Mouse (Mus musculus): ENCODE measurements around the gene Prkg1.
A peak's percentile ranks its signal among the peaks of the same experiment; 100 is the strongest.

Prkg1 gene

DNA sequence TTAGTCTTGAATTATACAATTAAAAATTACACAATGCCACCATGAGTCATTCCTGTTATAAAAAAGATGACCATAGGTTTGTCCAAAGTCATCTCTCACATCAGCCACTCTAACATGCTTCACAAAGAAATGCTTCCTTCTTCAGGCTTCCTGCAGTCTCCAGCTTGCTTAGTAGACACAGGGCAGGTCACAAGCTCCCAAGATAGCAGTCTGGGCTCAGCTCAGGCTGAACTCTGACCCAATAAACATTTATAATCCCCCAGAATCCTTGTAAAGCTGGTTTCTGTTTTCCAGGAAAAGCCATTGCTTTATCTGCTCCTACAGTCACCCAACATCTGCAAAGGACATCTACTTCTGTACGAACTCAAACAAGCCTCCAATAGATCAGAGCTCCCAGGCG, 938.7 kb downstream of the Prkg1 start:
- no peak for DNase-seq

DNA sequence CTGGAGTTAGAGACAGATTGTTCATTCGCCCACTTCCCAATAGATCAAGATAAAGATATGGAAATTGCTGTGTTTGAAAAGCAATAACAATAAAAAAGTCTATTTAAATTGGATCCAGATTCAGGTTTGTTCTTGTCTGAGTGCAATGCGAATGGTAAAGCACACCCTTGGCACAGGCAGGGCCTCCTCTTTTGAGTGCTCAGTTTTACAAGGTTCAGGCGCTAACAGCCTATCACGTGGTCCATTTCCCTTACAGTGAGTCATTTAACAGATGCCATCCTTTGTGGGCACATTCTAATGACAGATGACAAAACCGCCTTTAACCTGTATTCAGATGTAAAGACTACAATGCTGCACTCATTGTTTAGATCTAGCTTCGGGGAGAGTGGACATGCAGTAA, 949.2 kb downstream of the Prkg1 start:
- no peak for DNase-seq

DNA sequence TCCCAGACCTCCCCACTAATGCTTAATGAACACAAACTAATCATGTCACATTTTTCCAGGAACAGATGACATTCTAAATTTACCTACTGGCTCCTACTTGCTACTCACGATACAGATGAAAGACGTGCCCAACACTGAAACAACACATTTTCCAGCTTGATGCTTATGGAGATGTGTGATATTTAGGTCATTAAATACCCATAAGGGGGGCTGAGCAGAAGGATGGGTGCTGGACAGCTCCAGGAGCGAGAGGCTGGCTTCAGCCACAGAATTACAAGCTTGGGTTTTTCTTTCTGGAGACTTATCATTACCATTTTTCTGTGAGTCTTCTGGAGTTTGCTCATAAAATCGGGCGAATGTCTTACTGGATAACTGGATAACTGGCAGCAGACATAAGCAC, 958.6 kb downstream of the Prkg1 start:
- no peak for DNase-seq

DNA sequence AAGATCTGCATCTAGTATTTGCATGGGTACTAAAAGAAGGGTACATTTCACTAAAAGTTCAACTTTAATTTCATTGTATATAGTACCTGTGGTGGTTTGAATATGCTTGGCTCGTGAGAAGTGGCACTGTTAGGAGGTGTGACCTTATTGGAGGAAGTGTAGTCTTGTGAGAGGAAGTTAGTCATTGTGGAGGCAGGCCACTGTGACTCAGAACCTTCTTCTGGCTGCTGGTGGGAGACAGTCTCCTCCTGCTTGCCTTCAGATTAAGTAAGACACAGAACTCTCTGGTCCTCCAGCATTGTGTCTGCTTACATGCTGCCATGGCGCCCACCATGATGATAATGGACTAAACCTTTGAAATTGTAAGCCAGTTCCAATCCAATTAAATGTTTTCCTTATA, 984.0 kb downstream of the Prkg1 start:
- no peak for DNase-seq

DNA sequence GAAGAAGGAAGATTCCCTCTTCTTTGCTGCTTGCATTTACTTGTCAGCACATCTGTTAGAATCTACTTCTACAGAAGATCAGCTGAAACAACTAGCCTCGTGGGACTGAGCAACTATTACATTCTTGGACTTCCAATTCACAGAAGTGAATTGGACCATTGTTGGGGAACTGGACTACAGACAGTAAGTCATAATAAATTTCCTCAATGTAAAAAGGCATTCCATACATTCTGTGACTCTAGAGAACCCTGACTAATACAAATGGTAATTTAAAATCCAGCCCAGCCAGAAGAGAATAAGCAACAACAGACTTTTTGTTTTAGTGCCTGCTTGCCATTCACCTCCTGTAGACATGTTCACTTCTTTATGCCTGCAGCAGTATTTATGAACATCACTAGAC, 996.5 kb downstream of the Prkg1 start:
- no peak for DNase-seq

DNA sequence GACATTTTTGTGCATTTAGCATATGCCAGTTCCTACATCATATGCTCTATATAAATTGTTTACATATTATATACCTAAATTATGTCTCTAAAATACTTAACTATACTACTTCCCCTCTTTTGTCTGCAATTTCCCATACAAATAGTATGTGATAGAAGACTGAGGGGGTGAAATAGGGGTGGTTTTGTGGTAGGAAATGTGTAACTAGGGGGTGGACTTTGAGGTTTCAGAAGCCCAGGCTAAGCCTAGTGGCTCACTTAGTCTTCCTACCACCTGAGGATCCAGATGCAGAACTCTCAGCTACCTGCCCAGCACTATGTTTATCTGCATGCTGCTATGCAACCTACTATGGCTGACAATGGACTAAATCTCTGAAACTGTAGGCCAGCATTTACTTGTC, 1020.4 kb downstream of the Prkg1 start:
- DNase-seq: no peak

DNA sequence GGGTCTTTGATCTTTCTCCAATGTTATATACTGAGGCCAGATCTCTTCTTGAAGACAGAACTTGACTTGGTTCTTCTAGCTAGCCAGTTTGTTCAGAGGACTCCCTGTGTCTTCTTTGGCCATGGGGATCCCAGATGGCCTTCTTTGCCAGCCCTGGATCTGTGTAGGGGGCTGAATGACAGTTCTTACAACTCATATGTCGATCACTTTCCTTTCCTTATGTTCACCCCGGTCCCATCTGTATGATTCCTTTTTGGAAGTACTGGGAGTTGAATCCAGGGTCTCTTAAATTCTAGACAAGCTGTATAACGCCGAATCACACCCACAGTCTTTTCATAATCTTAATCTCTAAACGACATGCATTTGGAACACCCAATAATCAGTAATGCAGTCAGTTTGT, 1065.7 kb downstream of the Prkg1 start:
- no peak for DNase-seq

DNA sequence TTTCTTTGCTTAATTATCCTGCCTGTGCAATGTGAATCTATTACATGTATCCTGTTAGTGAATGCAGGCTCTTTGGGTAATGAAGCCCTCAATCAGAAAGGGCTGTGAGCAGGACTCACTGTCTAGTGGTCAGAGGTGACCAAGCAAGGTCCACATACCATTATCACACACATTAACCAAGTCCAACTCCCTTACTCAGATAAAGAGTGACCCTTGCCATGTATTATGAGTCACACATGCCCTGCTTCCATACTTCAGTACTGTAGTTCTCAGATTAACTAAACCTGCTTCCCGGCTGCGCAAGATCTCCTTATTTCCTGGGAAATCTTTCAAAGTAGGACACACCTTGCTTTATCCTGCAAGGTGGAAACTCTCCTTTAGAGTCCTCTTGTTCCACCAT, 1073.6 kb downstream of the Prkg1 start:
- no peak for DNase-seq

DNA sequence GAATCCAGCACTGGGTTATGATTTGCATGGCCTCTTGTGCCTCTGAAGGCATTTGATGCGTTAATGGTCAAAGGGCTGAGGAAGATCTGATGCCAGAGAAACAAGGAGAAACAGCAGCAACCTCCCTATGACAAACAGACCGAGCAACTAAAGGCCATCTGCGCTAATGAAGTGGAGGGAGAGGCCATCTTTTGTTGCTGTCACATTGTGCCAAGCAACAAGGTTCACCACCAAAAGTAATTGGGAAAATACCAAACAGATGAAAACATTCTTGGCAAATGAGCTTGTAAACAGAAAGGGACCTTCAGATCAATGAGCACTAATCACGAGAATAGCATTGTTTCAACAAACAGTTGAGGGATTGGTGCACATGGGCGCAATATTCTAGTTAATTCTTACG, 1074.1 kb downstream of the Prkg1 start:
- no peak for DNase-seq

DNA sequence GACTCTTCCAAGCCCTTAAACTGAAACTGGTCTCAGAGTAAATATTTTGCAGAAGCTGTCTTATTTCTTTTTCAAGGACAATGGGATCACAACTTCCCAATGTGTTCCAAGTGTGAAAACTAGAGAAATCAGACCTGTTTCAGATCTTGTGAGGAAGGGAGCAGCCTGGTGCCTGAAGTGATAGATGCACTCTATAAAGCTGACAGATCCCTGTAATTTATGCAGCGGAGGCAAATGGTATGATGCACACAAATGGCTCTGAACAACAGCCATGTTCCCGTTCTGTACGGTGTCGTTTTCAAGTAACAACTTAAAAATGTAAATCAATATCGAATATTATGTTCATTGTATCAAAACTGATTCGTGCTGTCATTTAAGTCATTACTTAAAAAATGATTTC, 1076.9 kb downstream of the Prkg1 start:
- DNase-seq: no peak

DNA sequence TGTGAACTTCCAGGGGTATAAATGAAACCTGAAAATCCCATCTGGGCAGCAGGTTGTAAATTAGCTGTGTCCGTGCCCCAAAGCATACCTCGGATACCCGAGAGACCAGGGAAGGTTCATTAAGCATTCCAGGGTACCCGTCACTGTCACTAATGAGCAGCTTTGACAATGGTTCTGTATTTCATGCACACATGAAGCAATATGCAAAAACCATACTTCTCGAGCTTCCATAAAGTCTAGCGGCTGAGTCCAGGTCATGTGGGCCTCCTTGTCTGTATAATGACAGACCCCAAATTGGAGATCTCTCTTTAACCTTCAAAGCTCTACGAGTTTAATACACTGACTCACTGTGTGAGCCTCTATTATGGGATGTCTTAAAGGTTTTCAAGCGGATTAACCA, 1088.5 kb downstream of the Prkg1 start:
- DNase-seq: no peak

DNA sequence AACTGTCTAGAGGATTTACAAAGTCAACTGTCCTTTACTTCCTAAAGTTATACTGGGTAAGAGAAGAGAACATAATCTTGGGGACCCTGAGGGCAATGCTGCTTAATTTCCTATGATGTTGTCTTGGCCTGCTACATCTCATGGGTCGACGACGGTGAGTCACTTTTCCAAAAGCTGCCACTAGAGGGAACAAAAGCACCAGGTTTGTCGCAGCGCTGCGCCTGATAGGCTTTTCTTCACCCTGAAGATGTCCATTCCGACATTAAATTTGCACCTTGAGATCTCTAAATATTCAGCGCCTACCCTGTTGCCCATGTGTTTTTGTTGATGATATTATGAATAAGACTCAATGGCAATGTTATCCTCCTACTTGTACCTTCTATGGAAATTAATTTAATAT, 1100.6 kb downstream of the Prkg1 start:
- peak; percentile 31 for DNase-seq

DNA sequence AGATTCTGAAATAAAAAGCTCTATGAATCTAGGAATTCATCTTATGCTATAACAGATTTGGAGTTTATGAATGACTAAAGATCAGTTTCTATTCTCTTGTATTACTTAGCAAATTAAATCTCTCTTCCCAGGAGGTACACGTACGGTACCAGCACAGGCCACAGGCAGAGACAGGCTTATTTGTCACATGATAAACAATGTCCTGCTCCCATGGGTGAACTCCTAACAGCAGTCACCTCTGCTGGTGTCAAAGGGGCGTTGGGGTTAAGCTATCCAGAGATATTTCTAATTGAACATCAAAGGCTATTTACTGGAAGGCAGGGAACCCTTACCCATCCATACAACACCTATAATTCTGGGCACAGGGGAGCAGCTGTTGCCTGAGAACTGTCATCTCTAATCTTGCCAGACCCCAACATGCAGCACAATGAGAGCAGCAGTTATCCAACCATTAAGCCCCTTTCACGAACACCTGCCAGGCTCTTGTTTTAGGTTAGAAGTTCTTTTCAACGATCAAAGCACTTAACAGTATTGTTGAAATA, 1122.1 kb downstream of the Prkg1 start:
- no peak for DNase-seq

DNA sequence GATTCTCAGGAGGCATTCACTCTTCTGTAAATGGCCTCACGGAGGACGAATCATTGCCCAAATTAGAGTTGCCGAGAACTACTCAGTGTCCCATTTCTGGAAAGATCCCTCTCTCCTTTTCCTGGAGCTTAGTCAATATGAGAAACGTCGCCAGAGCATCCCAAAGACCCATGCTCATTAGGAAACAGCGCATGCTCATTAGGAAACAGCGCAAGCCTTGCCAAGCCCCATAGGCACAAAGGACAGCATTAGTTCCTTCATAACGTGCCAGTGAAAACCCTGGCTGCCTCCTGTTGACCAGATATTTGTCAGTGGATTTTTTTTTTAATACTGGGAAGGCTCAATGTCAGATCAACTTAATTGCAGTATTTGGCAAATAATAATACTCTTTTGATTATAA, 1127.4 kb downstream of the Prkg1 start:
- DNase-seq: no peak

DNA sequence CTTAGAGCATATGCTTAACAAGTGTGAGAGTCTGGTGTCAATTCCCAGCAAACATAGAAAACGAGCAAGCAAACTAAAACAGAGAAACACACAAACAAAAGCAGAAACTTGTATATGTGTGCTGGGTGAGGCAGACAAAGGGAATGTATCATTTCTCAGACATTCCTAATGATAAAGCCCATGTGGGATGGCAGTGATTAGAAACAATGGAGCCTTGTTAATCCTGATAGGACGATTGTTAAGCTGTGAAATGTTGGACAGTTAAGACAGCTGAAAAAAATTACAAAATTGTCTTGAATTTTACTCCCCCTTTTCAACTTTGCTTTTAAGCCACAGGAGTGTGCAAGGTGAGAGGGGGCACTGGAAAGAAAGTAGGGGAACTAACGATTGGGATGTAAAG, 1133.8 kb downstream of the Prkg1 start:
- DNase-seq: no peak

DNA sequence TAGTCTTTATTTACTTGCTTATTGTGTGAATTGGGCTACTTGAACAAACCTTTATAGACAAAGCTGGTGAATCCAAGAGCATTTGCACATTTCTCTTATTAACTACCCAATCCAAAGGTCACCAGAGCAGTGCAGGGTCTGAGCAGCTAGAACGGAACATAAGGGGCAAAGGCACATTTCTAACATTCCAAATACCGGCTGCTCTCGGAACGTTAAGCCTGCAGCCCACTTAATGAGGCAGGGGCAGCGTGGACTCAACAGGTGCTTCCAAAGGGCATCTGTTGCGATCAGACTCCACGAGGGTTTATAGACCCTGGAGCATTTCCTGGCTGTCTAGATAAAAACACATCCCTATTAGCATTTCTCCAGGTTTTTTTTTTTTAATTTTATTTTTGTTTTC, 1138.8 kb downstream of the Prkg1 start:
- no peak for DNase-seq

DNA sequence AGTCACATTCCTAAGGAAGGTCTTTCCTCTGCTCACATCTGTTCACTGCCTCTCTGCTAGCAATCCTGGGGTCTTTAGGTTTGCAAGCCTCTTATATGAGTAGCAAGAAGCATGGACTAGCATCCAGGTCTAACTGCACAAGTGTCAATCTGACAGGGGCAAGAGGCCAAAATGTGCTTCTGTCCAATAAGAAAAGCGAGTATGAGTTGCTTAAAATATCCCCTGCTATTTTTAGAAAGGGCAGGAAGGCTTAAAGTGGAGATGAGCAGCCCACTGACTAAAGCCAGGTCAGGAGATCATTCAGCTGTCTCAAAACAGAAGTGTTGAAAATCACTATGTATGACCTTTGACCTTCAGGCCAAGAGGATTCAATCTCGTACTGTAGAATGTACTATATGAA, 1139.4 kb downstream of the Prkg1 start:
- no peak for DNase-seq

DNA sequence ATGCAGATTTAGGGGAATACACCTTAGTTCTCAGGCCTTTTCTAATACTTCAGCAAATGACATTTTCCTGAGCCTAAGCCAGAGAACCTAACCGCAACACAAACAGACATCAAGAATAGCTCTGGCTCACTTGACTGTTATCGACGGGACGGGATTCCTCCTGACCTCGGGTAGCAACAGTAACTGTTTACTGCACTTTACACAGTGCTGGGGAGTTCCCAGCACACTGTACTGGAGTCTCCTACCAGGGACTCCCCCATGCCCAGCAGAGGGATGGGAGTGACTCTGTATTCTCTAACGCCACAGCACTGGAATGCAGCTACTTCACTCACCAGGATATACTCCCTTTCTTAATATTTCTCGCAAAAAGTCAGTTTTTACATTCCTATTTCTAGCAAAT, 1141.2 kb downstream of the Prkg1 start:
- no peak for DNase-seq

DNA sequence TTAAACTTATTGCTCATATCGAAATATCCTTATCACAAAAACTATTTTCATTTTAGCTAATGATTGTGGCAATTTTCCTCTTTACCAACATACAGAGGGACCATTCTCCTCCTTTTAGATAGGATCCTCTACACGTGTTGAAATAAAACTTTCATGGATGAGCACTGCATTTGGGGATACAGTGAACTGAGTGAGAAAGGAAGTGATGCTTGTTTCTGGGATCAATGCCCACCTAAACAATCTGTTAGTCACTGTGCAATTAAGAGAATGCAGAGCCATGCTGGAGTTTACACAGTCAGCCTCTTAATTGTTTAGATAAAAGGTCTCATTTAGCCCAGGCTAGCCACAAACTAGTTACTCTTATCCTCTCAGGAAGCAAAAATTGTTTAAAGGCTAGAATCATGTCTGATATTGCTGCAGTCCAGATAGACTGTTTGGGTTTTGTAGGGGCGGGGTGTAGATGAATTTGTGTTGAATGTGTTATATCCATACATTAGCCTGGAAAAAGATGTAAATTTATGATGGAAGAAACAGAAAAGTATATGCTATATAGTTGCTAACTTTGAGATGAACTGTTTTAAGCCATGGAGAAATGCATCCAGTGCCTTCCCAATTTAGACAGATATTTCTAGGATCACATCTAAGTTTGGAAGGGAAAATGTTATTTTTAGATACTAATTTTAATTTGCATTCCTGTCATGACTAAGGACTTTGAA, 1151.5 kb downstream of the Prkg1 start:
- DNase-seq: no peak

DNA sequence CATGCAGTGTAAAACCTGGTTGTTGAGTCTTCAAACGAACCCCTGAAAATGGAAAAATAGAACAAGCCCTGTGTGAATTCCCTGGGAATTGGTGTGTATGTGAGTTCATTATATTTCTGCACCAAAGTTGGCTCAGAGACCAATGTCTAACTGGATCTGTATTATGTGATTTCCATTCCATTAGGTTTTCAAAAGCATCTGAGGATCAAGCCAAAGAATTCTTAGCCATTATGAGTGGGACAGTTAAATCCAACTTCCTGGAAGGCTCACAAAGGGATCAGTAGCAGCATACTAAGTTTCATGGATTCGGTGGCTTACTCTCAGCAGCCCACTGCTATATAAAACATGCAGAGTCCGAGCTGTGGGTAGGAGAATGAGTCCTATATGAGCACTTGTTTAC, 1178.5 kb downstream of the Prkg1 start:
- DNase-seq: no peak

DNA sequence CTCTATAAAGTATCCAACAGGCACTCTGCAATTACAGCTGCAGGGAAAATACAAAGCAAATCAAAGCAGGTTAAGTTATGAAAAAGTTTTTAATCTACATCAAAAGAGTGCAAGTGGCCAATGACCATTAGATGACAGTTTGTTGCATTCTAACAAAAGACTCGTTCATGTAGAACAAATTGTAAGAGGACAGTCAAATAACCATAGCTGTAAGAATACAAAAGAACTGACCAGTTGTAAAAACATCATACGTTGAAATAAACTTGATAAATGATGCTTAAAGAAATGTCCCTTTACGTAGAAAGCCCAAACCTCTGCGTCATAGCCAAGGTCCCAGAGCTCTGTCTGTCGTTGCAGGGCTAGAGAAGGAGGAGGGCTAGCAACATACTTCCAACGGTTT, 1200.3 kb downstream of the Prkg1 start:
- no peak for DNase-seq

DNA sequence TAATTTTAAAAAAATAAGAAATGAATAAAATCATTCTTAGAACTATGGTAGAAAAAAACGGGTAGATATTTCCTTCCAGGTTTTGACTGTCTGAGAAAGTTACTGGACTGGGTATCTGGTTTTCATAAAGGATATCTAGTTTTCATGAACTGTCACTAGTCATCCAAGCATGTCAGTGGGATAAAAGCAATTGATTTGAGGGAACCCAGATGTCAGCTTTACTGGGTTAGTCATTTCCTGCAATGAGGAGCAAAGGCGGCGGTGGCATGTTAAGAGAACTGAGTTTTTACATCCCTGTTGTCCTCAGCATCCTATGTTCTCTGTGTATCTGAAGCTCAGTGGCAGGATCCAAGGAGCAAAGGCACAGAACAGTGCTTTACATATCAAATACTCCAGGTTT, 1201.0 kb downstream of the Prkg1 start:
- no peak for DNase-seq

DNA sequence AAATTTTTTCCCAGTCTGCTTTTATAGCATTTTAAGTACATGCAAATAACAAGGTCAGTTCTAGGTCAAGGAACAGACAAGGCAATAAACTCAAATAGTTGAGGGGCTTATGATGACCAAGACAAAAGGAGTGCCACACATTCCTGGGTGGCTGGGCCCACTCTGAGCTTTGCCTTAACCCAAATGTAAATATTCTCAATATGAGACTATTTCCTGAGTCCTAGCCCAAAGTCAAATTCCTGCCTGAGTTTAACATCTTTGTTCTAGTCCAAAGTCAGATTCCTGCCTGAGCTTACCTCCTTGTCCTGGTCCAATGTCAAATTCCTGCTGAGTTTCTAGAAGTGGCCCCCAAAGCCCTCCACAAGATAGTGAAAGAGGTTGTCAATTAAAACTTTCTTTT, 1206.8 kb downstream of the Prkg1 start:
- no peak for DNase-seq

DNA sequence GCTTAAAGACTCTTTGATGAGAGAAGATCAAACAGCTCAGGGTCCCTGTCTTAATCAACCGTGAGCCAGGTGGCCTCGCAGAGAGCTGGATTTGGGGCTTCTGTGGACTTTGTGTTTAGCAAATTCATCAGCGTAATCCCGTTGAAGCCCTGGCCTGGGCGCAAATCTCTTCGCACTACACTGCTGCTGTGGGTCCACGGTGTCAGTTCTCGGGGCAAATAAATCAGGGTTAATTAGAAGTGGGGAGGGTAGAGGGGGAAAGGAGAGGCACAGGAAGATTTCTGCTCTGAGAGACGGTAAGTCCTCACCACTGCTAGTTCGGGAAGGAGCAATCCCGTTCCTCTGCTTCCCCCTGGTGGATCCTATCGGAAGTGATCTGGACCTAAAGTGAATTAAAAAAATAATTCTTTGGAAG, 1210.4 kb downstream of the Prkg1 start:
- DNase-seq: peak; percentile 67

DNA sequence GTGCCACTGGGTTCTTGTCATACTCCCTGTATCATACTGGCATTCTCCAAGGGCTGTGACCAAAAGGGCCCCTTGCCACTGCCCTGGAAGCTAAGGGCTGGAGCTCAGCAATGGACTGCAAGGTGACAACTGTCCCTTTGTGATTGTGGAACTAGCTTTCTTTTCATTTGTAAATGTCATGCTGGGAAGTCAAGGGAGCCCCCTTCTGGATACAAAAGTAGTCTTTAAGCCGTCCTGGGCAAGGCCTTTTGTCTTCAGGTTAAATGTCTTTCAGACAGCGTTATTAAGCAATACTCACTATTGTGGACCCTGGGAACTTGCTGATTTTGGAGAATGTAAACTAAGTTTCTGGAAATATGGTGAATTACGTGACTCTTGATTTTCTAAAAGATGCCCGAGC, 1211.1 kb downstream of the Prkg1 start:
- no peak for DNase-seq

All from thymus, postnatal 14 days (tissue).